9 mouse cellular contexts compared by ENCODE assay signal in the genomic region with DNA sequence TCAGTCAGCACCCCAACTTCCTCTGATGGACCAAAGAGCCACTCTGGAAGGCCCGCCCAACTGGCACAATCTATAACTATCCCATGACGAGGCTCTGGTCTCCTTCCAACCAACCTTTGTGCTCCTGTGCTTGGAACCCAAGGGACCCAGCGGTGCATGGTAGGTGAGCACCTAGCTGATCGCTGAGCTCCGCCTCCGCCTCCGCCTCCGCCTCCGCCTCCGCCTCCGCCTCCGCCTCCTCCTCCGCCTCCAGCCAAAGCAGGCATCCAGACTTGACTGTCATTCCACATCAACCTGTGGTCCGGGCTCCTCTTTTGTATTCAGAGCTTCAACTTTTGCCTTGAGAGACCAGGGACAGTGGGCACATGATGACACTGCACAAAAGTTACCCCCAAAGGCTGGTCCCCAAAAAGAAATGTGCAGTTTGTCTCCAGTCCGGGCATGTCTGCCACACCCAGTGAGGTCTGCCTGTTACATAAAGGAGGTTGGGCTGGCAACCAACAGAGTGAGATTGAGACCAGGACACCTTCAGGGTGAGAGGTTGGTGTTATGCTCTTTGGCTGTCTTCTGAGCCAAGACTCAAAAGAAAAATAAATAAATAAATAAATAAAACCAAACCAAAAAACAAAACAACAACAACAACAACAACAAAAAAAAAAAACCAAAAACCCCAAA.
DNase-seq lines count a peak whose midpoint lies in the region; ATAC-seq lines count a peak whose summit lies in the region.
"Had no signal": no experiment of that assay in that cellular context is flagged by ENCODE, and none has a peak within 500 bp of the region (broad histone marks: within the 10 kb centered on the region; RNA-seq: fewer than 3 reads in every experiment).

No protein-coding gene starts in this region.

- peak; percentile 85 for ATAC-seq in erythroblast, adult 5-6 weeks (replicated peaks; ENCODE audit: low FRiP score, poor library complexity, severe bottlenecking)
- ATAC-seq in frontal cortex, adult (ENCODE audit: low TSS enrichment), result no peak
- no peak for ATAC-seq in hindbrain, embryonic 16.5 days

- peak; percentile 37 to 45 for DNase-seq in lung, adult 18-20 months
- no peak for DNase-seq in lung, postnatal 25 days (ENCODE audit: low spot score)
- DNase-seq in kidney, postnatal 10 days, result peak; percentile 77
- DNase-seq in lung, postnatal 4 days, result peak; percentile 33 to 38
- peak; percentile 64 for DNase-seq in yolk sac, embryonic 10.5 days (ENCODE audit: low spot score)

- no peak overlapping the region for H3K9ac ChIP-seq in hindbrain, embryonic 16.5 days (ENCODE audit: low read depth, low read length)

- H3K27me3 ChIP-seq in hindbrain, embryonic 16.5 days (replicated peaks; ENCODE audit: control insufficient read depth, insufficient read depth, low read length), result no peaks in the 10 kb centered on the region

- no peak overlapping the region for H3K4me3 ChIP-seq in hindbrain, embryonic 16.5 days (ENCODE audit: low read length)
- H3K4me3 ChIP-seq: myocyte had no signal

- H3K36me3 ChIP-seq in hindbrain, embryonic 16.5 days (ENCODE audit: control insufficient read depth, insufficient read depth, low read length), result no peaks in the 10 kb centered on the region

- 73% methylated on average over 15 of the region's 15 CpGs for WGBS in hindbrain, embryonic 16.5 days

- no peak overlapping the region for H3K27ac ChIP-seq in hindbrain, embryonic 16.5 days (ENCODE audit: low read depth, low read length)

- H3K9me3 ChIP-seq in hindbrain, embryonic 16.5 days (ENCODE audit: control insufficient read depth, low read length), result no peaks in the 10 kb centered on the region

- peaks cover 2% of the 10 kb centered on the region; the same call in 1 of the 2 replicates for H3K4me1 ChIP-seq in hindbrain, embryonic 16.5 days (ENCODE audit: control insufficient read depth, insufficient read depth, low read depth, low read length)

- H3K4me2 ChIP-seq in hindbrain, embryonic 16.5 days (ENCODE audit: low read length), result no peak overlapping the region; the same call in 1 of the 2 replicates
